Mouse (Mus musculus): ENCODE measurements around the gene Fgl2. TPM values are rescaled to one million over a fixed set of nuclear protein-coding genes. Genes with fewer than 3 reads are reported as not detected.
A peak's percentile ranks its signal among the peaks of the same experiment; 100 is the strongest.

Fgl2 gene
- polyA plus RNA-seq, 1 experiment, result 5.4 TPM

DNA sequence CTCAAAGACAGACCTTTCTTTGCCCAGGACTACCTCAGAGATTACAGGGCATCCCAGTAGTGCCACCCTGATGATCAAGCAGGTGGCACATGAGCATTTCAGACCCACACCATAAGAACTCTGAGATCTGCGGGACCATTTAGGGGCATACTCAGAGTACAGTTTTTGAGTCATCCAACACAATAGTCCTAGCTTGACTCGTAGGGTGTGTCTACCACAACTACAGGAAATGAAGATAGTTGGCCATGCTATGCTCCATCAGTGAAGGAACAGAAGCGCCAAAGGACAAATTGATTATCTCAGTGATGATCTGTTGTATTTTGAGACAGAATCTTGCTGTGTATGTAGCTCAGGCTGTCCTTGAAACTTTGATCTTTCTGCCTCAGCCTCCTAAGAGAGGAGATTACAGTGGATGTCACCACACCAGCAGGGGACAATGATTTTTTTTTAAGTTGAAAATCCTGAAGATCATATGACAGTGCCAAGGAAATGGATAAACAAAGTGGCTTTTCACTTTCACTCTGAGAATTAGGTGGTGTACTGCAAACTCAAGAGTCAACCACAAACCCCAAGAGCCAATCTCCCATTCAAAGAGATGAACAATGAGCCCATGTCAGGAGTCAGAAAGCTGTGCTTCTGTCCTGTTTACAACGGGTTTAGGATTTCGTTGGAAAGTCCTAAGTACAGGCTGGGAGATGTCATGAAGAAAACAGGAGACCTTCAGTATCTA, 2.1 kb upstream of the Fgl2 start:
- Histone ChIP-seq H3K27ac (ENCODE audit: control insufficient read depth, insufficient read depth, low read length) (no peak overlapping the region), H3K36me3 (ENCODE audit: control insufficient read depth, insufficient read depth, low read length) (no peaks in the 10 kb centered on the region), H3K4me3 (ENCODE audit: control insufficient read depth, insufficient read depth, low read length) (no peak overlapping the region), H3K4me1 (replicated peaks; ENCODE audit: control insufficient read depth, insufficient read depth, low read length) (peaks cover 5% of the 10 kb centered on the region; the same call in 1 of the 2 replicates), H3K27me3 (ENCODE audit: control insufficient read depth, insufficient read depth, low read length) (no peaks in the 10 kb centered on the region; the same call in 1 of the 2 replicates)
- no peak for DNase-seq
- WGBS, result 79% methylated on average over 5 of the region's 5 CpGs
- no peak for TF ChIP-seq CTCF (IDR thresholded peaks at IDR 0.05; ENCODE audit: borderline replicate concordance, control insufficient read depth, extremely low read depth, insufficient read depth, low read length, poor library complexity)
- no peak for TF ChIP-seq POLR2A (IDR thresholded peaks at IDR 0.05; ENCODE audit: control insufficient read depth, extremely low read depth, insufficient read depth, low read length, poor library complexity)

DNA sequence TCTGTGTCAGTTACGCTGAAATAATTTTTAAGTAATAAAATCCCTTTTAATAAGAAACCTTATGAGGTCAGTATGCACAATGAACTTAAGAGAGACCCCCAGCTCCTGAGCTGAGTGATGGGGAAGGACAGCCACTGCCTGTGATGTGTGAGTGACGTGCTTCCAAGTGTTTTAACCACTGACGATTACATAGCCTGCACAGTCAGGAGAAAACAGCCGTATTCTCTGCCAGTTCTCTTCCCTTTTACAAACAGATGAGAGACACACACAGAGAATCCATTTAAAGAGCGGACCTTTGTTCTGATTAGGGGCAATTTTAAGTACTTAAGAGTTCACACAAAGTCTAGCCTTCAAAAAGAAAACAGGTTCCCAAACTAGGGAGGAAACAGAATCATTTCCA, 522 bp upstream of the Fgl2 start:
- Histone ChIP-seq H3K27me3 (ENCODE audit: control insufficient read depth, insufficient read depth, low read length) (no peaks in the 10 kb centered on the region; the same call in 1 of the 2 replicates), H3K4me1 (replicated peaks; ENCODE audit: control insufficient read depth, insufficient read depth, low read length) (peaks cover 5% of the 10 kb centered on the region; the same call in 1 of the 2 replicates), H3K27ac (ENCODE audit: control insufficient read depth, insufficient read depth, low read length) (no peak overlapping the region), H3K36me3 (ENCODE audit: control insufficient read depth, insufficient read depth, low read length) (no peaks in the 10 kb centered on the region), H3K4me3 (ENCODE audit: control insufficient read depth, insufficient read depth, low read length) (no peak overlapping the region)
- TF ChIP-seq CTCF (IDR thresholded peaks at IDR 0.05; ENCODE audit: borderline replicate concordance, control insufficient read depth, extremely low read depth, insufficient read depth, low read length, poor library complexity) (no peak), POLR2A (IDR thresholded peaks at IDR 0.05; ENCODE audit: control insufficient read depth, extremely low read depth, insufficient read depth, low read length, poor library complexity) (no peak)
- DNase-seq, result no peak
- WGBS, result 69% methylated on average over 5 of the region's 5 CpGs

DNA sequence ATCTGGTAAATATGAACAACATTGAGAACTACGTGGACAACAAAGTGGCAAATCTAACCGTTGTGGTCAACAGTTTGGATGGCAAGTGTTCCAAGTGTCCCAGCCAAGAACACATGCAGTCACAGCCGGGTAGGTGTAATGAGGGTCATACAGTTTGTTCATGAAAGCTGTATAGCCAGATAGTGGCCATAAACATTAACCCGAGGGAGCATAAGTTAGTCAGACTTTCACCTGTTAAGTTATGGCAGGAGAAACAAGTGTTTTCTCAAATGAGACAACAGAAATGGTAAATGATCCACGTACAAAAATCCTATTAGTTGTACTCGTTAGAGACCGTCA, 707 bp downstream of the Fgl2 start:
- Histone ChIP-seq H3K36me3 (ENCODE audit: control insufficient read depth, insufficient read depth, low read length) (no peaks in the 10 kb centered on the region), H3K4me1 (replicated peaks; ENCODE audit: control insufficient read depth, insufficient read depth, low read length) (peaks cover 5% of the 10 kb centered on the region; the same call in 1 of the 2 replicates), H3K27ac (ENCODE audit: control insufficient read depth, insufficient read depth, low read length) (no peak overlapping the region), H3K27me3 (ENCODE audit: control insufficient read depth, insufficient read depth, low read length) (no peaks in the 10 kb centered on the region; the same call in 1 of the 2 replicates), H3K4me3 (ENCODE audit: control insufficient read depth, insufficient read depth, low read length) (peak overlapping the region; percentile 31)
- no peak for TF ChIP-seq CTCF (IDR thresholded peaks at IDR 0.05; ENCODE audit: borderline replicate concordance, control insufficient read depth, extremely low read depth, insufficient read depth, low read length, poor library complexity)
- no peak for TF ChIP-seq POLR2A (IDR thresholded peaks at IDR 0.05; ENCODE audit: control insufficient read depth, extremely low read depth, insufficient read depth, low read length, poor library complexity)
- no peak for DNase-seq
- 62% methylated on average over 7 of the region's 7 CpGs for WGBS

DNA sequence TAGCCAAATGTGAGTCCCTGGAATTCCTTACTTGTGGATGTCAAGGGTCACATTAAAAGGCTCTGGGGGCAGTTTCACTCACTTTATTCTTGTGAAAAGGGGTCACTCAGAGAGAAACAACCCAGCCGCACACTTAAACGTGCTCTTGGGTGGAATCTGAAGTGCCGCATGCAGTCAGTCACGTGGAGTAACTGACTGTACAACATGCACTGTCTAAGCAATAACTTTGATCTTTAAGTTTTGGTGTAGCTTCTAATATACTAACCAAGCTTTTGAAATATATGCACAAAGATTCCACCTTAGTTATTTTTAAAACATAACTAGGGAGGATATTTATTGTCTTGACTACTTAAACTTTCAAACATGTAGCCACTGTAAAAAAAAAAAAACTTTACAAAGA, 4.5 kb downstream of the Fgl2 start:
- Histone ChIP-seq H3K36me3 (ENCODE audit: control insufficient read depth, insufficient read depth, low read length) (no peaks in the 10 kb centered on the region), H3K27ac (ENCODE audit: control insufficient read depth, insufficient read depth, low read length) (no peak overlapping the region), H3K4me3 (ENCODE audit: control insufficient read depth, insufficient read depth, low read length) (no peak overlapping the region), H3K27me3 (ENCODE audit: control insufficient read depth, insufficient read depth, low read length) (no peaks in the 10 kb centered on the region; the same call in 1 of the 2 replicates), H3K4me1 (replicated peaks; ENCODE audit: control insufficient read depth, insufficient read depth, low read length) (peaks cover 5% of the 10 kb centered on the region; the same call in 1 of the 2 replicates)
- no peak for TF ChIP-seq CTCF (IDR thresholded peaks at IDR 0.05; ENCODE audit: borderline replicate concordance, control insufficient read depth, extremely low read depth, insufficient read depth, low read length, poor library complexity)
- TF ChIP-seq POLR2A (IDR thresholded peaks at IDR 0.05; ENCODE audit: control insufficient read depth, extremely low read depth, insufficient read depth, low read length, poor library complexity), result no peak
- WGBS, result 98% methylated on average over 4 of the region's 4 CpGs
- DNase-seq, result no peak

DNA sequence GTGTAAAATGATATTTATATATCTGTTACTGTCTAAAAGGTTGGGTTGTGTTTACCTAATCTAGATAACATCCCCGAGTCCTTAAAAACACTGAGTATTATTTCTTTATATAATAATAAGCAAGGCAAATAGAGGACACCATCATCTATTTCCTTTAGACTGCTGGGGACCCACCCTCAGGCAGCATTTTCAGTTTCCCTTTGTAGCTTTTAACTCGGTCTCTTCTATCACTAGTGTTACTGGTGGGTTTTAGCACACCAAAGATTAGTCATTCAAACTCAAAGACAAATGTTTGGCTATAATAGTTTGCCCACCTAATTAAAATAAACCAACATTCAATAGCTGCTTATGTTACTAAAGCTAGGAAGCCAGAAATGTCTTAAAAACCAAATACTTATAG, 6.0 kb downstream of the Fgl2 start:
- H3K27ac ChIP-seq (ENCODE audit: control insufficient read depth, insufficient read depth, low read length), result no peak overlapping the region
- TF ChIP-seq POLR2A (IDR thresholded peaks at IDR 0.05; ENCODE audit: control insufficient read depth, extremely low read depth, insufficient read depth, low read length, poor library complexity) (no peak), CTCF (IDR thresholded peaks at IDR 0.05; ENCODE audit: borderline replicate concordance, control insufficient read depth, extremely low read depth, insufficient read depth, low read length, poor library complexity) (no peak)
- H3K27me3 ChIP-seq (ENCODE audit: control insufficient read depth, insufficient read depth, low read length), result no peaks in the 10 kb centered on the region
- H3K36me3 ChIP-seq (ENCODE audit: control insufficient read depth, insufficient read depth, low read length), result no peaks in the 10 kb centered on the region
- H3K4me1 ChIP-seq (replicated peaks; ENCODE audit: control insufficient read depth, insufficient read depth, low read length), result no peaks in the 10 kb centered on the region
- no peak overlapping the region for H3K4me3 ChIP-seq (ENCODE audit: control insufficient read depth, insufficient read depth, low read length)
- WGBS, result 24% methylated on average over 2 of the region's 2 CpGs
- no peak for DNase-seq

DNA sequence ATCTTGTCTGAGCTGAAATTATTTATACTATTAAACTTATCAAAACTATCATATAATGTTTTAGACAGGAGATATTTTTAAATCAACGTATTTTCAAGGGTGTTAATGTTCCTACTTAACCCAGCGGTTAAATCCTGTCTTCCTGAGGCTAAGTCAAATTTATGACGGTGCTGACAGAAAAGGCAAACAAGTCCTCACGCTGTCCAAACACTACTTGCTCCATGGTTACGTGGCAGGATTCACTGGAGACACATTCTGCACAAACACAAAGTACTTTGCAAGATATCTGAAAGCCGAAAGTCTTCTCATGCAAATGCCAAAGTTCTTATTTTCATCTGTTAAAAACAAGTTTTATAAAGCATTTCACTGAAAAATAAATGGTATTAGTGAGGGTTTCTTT, 9.5 kb downstream of the Fgl2 start:
- TF ChIP-seq CTCF (IDR thresholded peaks at IDR 0.05; ENCODE audit: borderline replicate concordance, control insufficient read depth, extremely low read depth, insufficient read depth, low read length, poor library complexity) (no peak), POLR2A (IDR thresholded peaks at IDR 0.05; ENCODE audit: control insufficient read depth, extremely low read depth, insufficient read depth, low read length, poor library complexity) (no peak)
- DNase-seq, result no peak
- Histone ChIP-seq H3K36me3 (ENCODE audit: control insufficient read depth, insufficient read depth, low read length) (no peaks in the 10 kb centered on the region), H3K4me3 (ENCODE audit: control insufficient read depth, insufficient read depth, low read length) (no peak overlapping the region), H3K4me1 (replicated peaks; ENCODE audit: control insufficient read depth, insufficient read depth, low read length) (no peaks in the 10 kb centered on the region; the same call in 1 of the 2 replicates), H3K27ac (ENCODE audit: control insufficient read depth, insufficient read depth, low read length) (no peak overlapping the region), H3K27me3 (ENCODE audit: control insufficient read depth, insufficient read depth, low read length) (no peaks in the 10 kb centered on the region)
- 91% methylated on average over 6 of the region's 6 CpGs for WGBS
